Mouse (Mus musculus) heart, embryonic 15.5 days (tissue): Measurements from ENCODE around the gene Lpin2. TPM values are rescaled to one million over a fixed set of nuclear protein-coding genes. Genes with fewer than 3 reads are reported as not detected.

Experiments used
- ATAC-seq: fragments of 200-750 bp; cut with Nextera tagmentation; replicated peaks from 2 replicates; pipeline ENCODE4 v1.8.0; 2017; ENCODE audit warnings: low read depth, moderate TSS enrichment; ENCODE audit not compliant: insufficient number of reproducible peaks, insufficient read depth, low FRiP score
- H3K27ac ChIP-seq: fragments of 300-500 bp; sonication (generic); 2 replicates; pipeline ENCODE4 v1.5.1; 2015; ENCODE audit warnings: mild to moderate bottlenecking, inconsistent platforms
- H3K27me3 ChIP-seq: fragments of 300-500 bp; sonication (generic); 2 replicates; pipeline ENCODE4 v1.6.1; 2015; ENCODE audit warnings: inconsistent platforms
- H3K36me3 ChIP-seq: fragments of 300-500 bp; sonication (generic); 2 replicates; pipeline ENCODE4 v1.6.1; 2015; ENCODE audit warnings: mild to moderate bottlenecking, inconsistent platforms
- H3K4me1 ChIP-seq: fragments of 300-500 bp; sonication (generic); replicated peaks from 2 replicates; pipeline ENCODE4 v1.6.1; 2015; ENCODE audit warnings: inconsistent platforms
- H3K4me2 ChIP-seq: fragments of 300-500 bp; sonication (generic); 2 replicates; pipeline ENCODE4 v1.6.1; 2015; ENCODE audit warnings: inconsistent platforms, mild to moderate bottlenecking, moderate library complexity
- H3K4me3 ChIP-seq: fragments of 300-500 bp; sonication (generic); 2 replicates; pipeline ENCODE4 v1.5.1; 2015; ENCODE audit warnings: mild to moderate bottlenecking, inconsistent platforms
- H3K9ac ChIP-seq: fragments of 300-500 bp; sonication (generic); 2 replicates; pipeline ENCODE4 v1.6.1; 2015; ENCODE audit warnings: mild to moderate bottlenecking, inconsistent platforms
- H3K9me3 ChIP-seq: fragments of 300-500 bp; sonication (generic); replicated peaks from 2 replicates; pipeline ENCODE4 v1.6.1; 2016; ENCODE audit warnings: inconsistent platforms
- WGBS: fragments of 180-500 bp; shearing (Covaris S2); methylation state at CpG from one replicate; pipeline ENCODE4 v1.1.7; 2015; ENCODE audit warnings: mixed read lengths; 5-methylcytosine and 5-hydroxymethylcytosine counted together
- polyA plus RNA-seq: library from polyadenylated mRNA; unstranded; fragments of >200 nt; fragmentation: Nextera tagmentation; extraction: Ambion mirVana; gene quantifications from 2 replicates; pipeline ENCODE4 v1.2.1, GENCODE M21; 2015

Lpin2 gene
- polyA plus RNA-seq, 1 experiment from 2014 or later, result 12.3 TPM

DNA sequence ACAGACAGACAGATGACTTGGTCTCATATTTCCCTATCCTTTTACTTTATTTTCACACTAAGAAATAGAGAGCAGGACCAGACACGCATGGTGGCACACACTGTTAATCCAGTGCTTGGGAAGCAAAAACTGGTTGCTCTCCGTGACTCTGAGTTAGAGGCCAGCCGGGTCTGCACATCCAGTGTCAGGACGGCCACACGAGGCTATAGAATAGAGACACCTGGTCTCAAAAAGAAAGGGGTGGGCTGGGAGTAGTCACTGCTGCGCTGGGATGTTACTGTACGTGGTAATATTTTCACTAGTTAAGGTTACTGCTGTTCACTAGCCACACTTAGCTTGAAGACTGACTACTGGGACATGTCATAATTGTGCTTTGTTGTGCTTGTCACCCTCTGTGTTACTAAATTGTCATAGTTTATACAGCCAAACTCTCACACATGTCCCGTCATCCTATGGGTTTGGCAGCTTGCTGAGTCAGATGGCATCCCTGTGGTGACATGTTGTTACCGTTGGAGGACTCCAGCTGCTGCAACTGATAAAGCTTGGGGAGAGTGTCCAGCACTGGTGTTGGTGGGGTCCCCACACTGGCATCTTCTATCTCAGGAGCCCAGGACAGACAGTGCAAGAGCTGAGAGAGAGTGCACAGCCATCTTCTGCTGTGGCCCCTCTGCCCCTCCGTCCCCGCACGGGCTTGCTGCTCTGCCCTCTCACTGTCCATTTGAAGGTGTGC lies 53.0 kb downstream of the Lpin2 start:
- Histone ChIP-seq H3K4me2 (no peak overlapping the region), H3K36me3 (peaks cover 11% of the 10 kb centered on the region), H3K27ac (no peak overlapping the region), H3K27me3 (no peaks in the 10 kb centered on the region), H3K4me1 (peaks cover 4% of the 10 kb centered on the region; the same call in 1 of the 2 replicates), H3K9me3 (no peaks in the 10 kb centered on the region), H3K4me3 (no peak overlapping the region), H3K9ac (no peak overlapping the region)
- WGBS, result 82% methylated on average over 12 of the region's 12 CpGs
- ATAC-seq, result no peak

GRCm38 (mm10) chr17:71238494-71238893 lies 56.1 kb downstream of the Lpin2 start:
- WGBS, result 94% methylated on average over 7 of the region's 7 CpGs
- no peak overlapping the region for H3K4me3 ChIP-seq
- no peak overlapping the region for H3K27ac ChIP-seq
- H3K4me2 ChIP-seq, result no peak overlapping the region
- peaks cover 22% of the 10 kb centered on the region for H3K36me3 ChIP-seq
- H3K4me1 ChIP-seq, result peaks cover 4% of the 10 kb centered on the region; the same call in 1 of the 2 replicates
- H3K9me3 ChIP-seq, result no peaks in the 10 kb centered on the region
- no peaks in the 10 kb centered on the region for H3K27me3 ChIP-seq
- no peak overlapping the region for H3K9ac ChIP-seq
- no peak for ATAC-seq

- ATAC-seq, result no peak
- H3K36me3 ChIP-seq, result peaks cover 42% of the 10 kb centered on the region
These were observed 58.5 kb downstream of the Lpin2 start for GRCm38 (mm10) chr17:71240811-71241210.

GRCm38 (mm10) chr17:71242666-71243065 lies 60.3 kb downstream of the Lpin2 start:
- H3K4me3 ChIP-seq, result no peak overlapping the region
- peaks cover 51% of the 10 kb centered on the region for H3K36me3 ChIP-seq
- no peaks in the 10 kb centered on the region; the same call in 1 of the 2 replicates for H3K4me1 ChIP-seq
- H3K4me2 ChIP-seq, result no peak overlapping the region
- no peaks in the 10 kb centered on the region for H3K9me3 ChIP-seq
- WGBS, result 91% methylated on average over 7 of the region's 7 CpGs
- ATAC-seq, result no peak
- H3K27me3 ChIP-seq, result no peaks in the 10 kb centered on the region
- no peak overlapping the region for H3K27ac ChIP-seq
- no peak overlapping the region for H3K9ac ChIP-seq

More at GRCm38 (mm10) chr17:71240811-71241210, 58.5 kb downstream of the Lpin2 start:
- Histone ChIP-seq H3K4me2 (no peak overlapping the region), H3K4me3 (no peak overlapping the region), H3K9ac (no peak overlapping the region), H3K9me3 (no peaks in the 10 kb centered on the region), H3K27ac (no peak overlapping the region), H3K4me1 (no peaks in the 10 kb centered on the region), H3K27me3 (no peaks in the 10 kb centered on the region)
- 89% methylated on average over 9 of the region's 9 CpGs for WGBS

DNA sequence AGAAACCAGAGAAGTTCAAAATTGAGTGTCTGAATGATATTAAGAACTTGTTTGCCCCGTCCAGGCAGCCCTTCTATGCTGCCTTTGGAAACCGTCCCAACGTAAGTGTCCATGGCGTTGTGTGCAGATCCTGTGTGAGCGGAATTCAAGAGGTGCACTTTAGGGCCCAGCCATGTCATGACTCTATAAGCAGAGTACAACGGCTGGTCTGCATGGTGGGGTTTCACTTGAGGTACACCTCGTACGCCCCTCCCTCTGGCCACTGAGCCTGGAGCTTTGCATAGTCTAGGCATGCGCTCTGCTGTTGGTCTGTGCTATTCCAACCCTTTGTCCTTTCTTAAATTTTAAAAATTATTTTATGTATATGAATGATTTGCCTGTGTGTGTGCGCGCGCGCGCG lies 62.8 kb downstream of the Lpin2 start:
- no peak overlapping the region for H3K4me2 ChIP-seq
- H3K9ac ChIP-seq, result no peak overlapping the region
- no peaks in the 10 kb centered on the region for H3K9me3 ChIP-seq
- no peak overlapping the region for H3K4me3 ChIP-seq
- H3K27ac ChIP-seq, result no peak overlapping the region
- peaks cover 44% of the 10 kb centered on the region for H3K36me3 ChIP-seq
- peaks cover 23% of the 10 kb centered on the region for H3K4me1 ChIP-seq
- no peaks in the 10 kb centered on the region for H3K27me3 ChIP-seq
- no peak for ATAC-seq
- WGBS, result 96% methylated on average over 15 of the region's 15 CpGs

GRCm38 (mm10) chr17:71246022-71246421 lies 63.7 kb downstream of the Lpin2 start:
- H3K9me3 ChIP-seq, result no peaks in the 10 kb centered on the region
- ATAC-seq, result no peak
- peaks cover 30% of the 10 kb centered on the region for H3K4me1 ChIP-seq
- 92% methylated on average over 4 of the region's 4 CpGs for WGBS
- no peak overlapping the region for H3K4me3 ChIP-seq
- no peak overlapping the region for H3K27ac ChIP-seq
- H3K9ac ChIP-seq, result no peak overlapping the region
- H3K27me3 ChIP-seq, result no peaks in the 10 kb centered on the region
- no peak overlapping the region for H3K4me2 ChIP-seq
- peaks cover 44% of the 10 kb centered on the region for H3K36me3 ChIP-seq

GRCm38 (mm10) chr17:71248963-71249362 lies 66.6 kb downstream of the Lpin2 start:
- H3K27ac ChIP-seq, result peak overlapping the region; percentile 79
- no peaks in the 10 kb centered on the region for H3K9me3 ChIP-seq
- peak overlapping the region; percentile 19; the same call in 1 of the 2 replicates for H3K4me2 ChIP-seq
- no peak overlapping the region for H3K4me3 ChIP-seq
- no peaks in the 10 kb centered on the region for H3K27me3 ChIP-seq
- ATAC-seq, result peak; percentile 68
- no peak overlapping the region for H3K9ac ChIP-seq
- 55% methylated on average over 6 of the region's 6 CpGs for WGBS
- H3K36me3 ChIP-seq, result peaks cover 27% of the 10 kb centered on the region
- H3K4me1 ChIP-seq, result peaks cover 57% of the 10 kb centered on the region

DNA sequence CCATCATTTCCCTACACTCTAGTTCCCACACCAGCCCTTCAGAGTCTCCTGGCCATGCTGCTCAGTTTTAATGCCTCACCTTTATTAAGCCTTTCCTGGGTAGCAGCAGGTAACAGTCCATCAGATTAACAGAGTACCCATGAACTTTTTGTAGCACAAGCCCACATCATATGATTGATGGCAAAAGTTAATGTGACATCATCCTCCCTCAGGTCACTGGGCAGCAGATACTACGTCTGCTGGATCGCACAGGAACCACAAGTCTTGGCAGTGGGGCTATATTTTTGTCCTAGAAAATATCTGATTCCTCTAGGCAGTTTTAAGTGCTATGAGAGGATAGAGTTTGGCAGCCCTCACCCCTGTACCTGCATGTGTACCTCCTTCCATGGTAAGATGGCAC lies 67.7 kb downstream of the Lpin2 start:
- ATAC-seq, result no peak
- H3K9me3 ChIP-seq, result no peaks in the 10 kb centered on the region
- H3K4me2 ChIP-seq, result no peak overlapping the region
- no peak overlapping the region for H3K9ac ChIP-seq
- no peak overlapping the region for H3K4me3 ChIP-seq
- peak overlapping the region; percentile 86 for H3K27ac ChIP-seq
- no peaks in the 10 kb centered on the region for H3K27me3 ChIP-seq
- peaks cover 18% of the 10 kb centered on the region for H3K36me3 ChIP-seq
- WGBS, result 53% methylated on average over 2 of the region's 2 CpGs
- peaks cover 68% of the 10 kb centered on the region for H3K4me1 ChIP-seq

DNA sequence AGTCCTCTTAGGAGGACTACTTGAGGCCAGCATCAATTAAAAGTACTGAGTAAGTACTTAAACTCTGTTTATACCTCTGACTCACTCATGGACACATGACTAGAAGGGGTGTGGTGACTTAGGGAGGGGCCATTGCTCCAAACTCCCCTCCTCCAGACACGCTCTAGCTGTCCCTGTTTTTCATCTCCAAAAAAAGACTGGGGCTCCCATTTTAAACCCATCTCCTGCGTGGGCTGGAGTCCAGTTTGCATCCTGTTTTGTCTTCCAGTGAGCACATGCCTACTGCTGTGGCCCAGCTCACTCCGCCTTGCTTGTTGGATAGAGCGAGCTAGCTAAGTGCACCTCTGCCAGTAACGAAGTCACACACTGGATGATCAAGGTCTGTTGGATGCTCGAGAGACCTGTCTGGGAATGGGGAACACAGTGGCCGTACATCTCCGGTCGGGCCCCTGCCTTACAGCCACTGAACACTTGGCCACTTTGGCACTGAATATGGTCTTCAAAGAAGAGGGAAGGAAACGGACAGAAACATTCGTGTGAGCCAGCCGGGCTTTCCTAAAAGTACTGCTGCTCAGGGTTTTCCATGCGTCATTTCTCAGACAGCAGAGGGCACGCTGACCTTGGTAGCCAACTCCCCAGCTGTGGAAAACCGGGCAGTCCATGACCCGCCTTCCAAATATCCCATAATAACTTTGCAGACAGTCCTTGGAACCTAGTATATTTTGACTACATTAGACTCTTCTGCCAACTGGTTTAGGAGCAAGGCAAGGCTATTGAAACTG lies 68.7 kb downstream of the Lpin2 start:
- peaks cover 72% of the 10 kb centered on the region for H3K4me1 ChIP-seq
- ATAC-seq, result peak; percentile 11; the same call in 1 of the 2 replicates
- no peaks in the 10 kb centered on the region for H3K9me3 ChIP-seq
- WGBS, result 43% methylated on average over 16 of the region's 16 CpGs
- no peak overlapping the region for H3K4me2 ChIP-seq
- no peaks in the 10 kb centered on the region for H3K27me3 ChIP-seq
- no peak overlapping the region for H3K4me3 ChIP-seq
- H3K27ac ChIP-seq, result peak overlapping the region; percentile 86
- H3K36me3 ChIP-seq, result peaks cover 11% of the 10 kb centered on the region; the same call in 1 of the 2 replicates
- H3K9ac ChIP-seq, result no peak overlapping the region

GRCm38 (mm10) chr17:71251601-71252001 lies 69.2 kb downstream of the Lpin2 start:
- no peak overlapping the region for H3K4me3 ChIP-seq
- no peaks in the 10 kb centered on the region for H3K27me3 ChIP-seq
- peaks cover 10% of the 10 kb centered on the region; the same call in 1 of the 2 replicates for H3K36me3 ChIP-seq
- WGBS, result 41% methylated on average over 6 of the region's 6 CpGs
- peak overlapping the region; percentile 86 for H3K27ac ChIP-seq
- ATAC-seq, result no peak
- H3K4me1 ChIP-seq, result peaks cover 78% of the 10 kb centered on the region
- H3K4me2 ChIP-seq, result no peak overlapping the region
- no peak overlapping the region for H3K9ac ChIP-seq
- no peaks in the 10 kb centered on the region for H3K9me3 ChIP-seq

DNA sequence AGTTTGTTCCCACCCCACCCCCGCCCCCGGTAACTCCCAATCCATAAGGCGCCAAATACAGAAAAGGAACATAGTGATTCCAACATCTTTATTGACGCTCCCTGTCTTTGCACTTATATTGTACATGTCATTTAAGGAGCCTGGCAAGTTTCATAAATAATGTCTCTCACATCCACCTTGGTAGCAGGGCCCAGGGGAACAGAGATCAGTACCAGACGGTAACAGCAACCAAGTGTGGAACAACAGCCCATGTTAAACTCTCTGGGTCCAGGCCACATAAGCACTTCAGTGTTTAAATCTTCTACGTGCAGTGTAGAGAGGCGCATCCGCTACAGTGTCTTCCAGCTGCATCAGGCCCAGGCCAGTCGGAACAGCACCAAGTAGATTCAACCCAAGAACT lies 69.7 kb downstream of the Lpin2 start:
- no peak overlapping the region for H3K4me3 ChIP-seq
- H3K4me2 ChIP-seq, result no peak overlapping the region
- peaks cover 5% of the 10 kb centered on the region; the same call in 1 of the 2 replicates for H3K36me3 ChIP-seq
- H3K27ac ChIP-seq, result peak overlapping the region; percentile 86
- H3K4me1 ChIP-seq, result peaks cover 83% of the 10 kb centered on the region
- whole genome bisulfite sequencing, result 84% methylated on average over 9 of the region's 9 CpGs
- no peaks in the 10 kb centered on the region for H3K9me3 ChIP-seq
- no peak for ATAC-seq
- H3K9ac ChIP-seq, result no peak overlapping the region
- H3K27me3 ChIP-seq, result no peaks in the 10 kb centered on the region
